Mouse (Mus musculus): ENCODE data around the gene Pbx1.

DNA sequence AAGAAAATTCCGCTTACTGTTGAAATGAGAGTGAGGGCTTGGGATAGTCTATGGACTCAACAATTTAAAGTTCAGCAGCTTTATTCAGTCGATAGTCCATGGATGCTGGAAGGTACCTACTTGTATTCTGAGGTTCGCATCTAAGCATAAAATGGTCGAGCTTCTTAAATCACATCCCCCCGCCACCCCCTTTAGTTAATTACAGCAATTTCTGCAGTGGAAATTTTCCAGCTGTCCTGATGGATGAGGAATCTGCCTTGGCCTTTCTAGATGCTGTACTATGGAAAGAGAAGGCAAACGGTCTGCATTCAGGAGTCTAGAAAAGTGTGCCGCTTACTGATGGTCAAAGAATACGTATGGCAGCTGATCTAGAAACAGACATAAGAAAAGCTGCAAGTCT lies 262.3 kb downstream of the Pbx1 start:
- TF ChIP-seq CTCF (conservative IDR thresholded peaks at IDR 0.05; ENCODE audit: insufficient read depth, insufficient read length, low read depth, low read length) (no peak), POLR2A (IDR thresholded peaks at IDR 0.05; ENCODE audit: low read depth, low read length) (no peak)
